8 mouse cellular contexts compared by ENCODE assay signal in genomic region chr8:83972150-83973120, GRCm38 (mm10). TPM values are rescaled to one million over a fixed set of nuclear protein-coding genes. Genes with fewer than 3 reads are reported as not detected.
DNase-seq lines count a peak whose midpoint lies in the region; ATAC-seq and TF ChIP-seq lines count a peak whose summit lies in the region.

TSS of gene Prkaca (plus strand) at chr8:83972993.

- no peak for TF ChIP-seq CTCF in C2C12 (IDR thresholded peaks at IDR 0.05; ENCODE audit: control insufficient read depth, insufficient read depth, insufficient read length)
- TF ChIP-seq CTCF in brain, embryonic 14.5 days (IDR thresholded peaks at IDR 0.05; ENCODE audit: borderline replicate concordance, extremely low read depth, insufficient read depth, insufficient read length), result no peak
- TF ChIP-seq CTCF in liver, adult 2 months (IDR thresholded peaks at IDR 0.05; ENCODE audit: low read depth, low read length), result no peak

- H3K79me2 ChIP-seq in C2C12 (ENCODE audit: control insufficient read depth, insufficient read depth) (peaks cover 43% of the 10 kb centered on the region), myocyte (ENCODE audit: control insufficient read depth, insufficient read depth) (peaks cover 39% of the 10 kb centered on the region)
- peaks cover 26% of the 10 kb centered on the region; the same call in 1 of the 2 replicates for H3K79me2 ChIP-seq in liver, adult 2 months (ENCODE audit: control insufficient read depth, insufficient read depth, low read length)

- H3K4me1 ChIP-seq in erythroblast, embryonic 14.5 days (ENCODE audit: control insufficient read depth), result peaks cover 51% of the 10 kb centered on the region
- peaks cover 26% of the 10 kb centered on the region for H3K4me1 ChIP-seq in heart, embryonic 11.5 days (ENCODE audit: control insufficient read depth, insufficient read depth, low read length)
- peaks cover 25% of the 10 kb centered on the region for H3K4me1 ChIP-seq in kidney, embryonic 16.5 days (ENCODE audit: insufficient read depth, low read length)
- peaks cover 23% of the 10 kb centered on the region for H3K4me1 ChIP-seq in liver, adult 2 months (ENCODE audit: control insufficient read depth, insufficient read depth, low read length)

- H3K4me2 ChIP-seq in heart, embryonic 11.5 days, result peak within 1 kb of the TSS; percentile 90
- H3K4me2 ChIP-seq in kidney, embryonic 16.5 days (replicated peaks; ENCODE audit: low read depth, low read length), result peak within 1 kb of the TSS; percentile 88
- peak within 1 kb of the TSS; percentile 90 for H3K4me2 ChIP-seq in myocyte (ENCODE audit: low read depth)

- DNase-seq in brain, embryonic 14.5 days (ENCODE audit: low read depth), result peak; percentile 100
- peak; percentile 94 for DNase-seq in liver, adult 2 months (ENCODE audit: extremely low read depth, low read depth, low spot score)
- peak; percentile 98 for DNase-seq in splenic B cell, adult 2 months (ENCODE audit: low read depth, low spot score)

- under 1% methylated on average over 86 of the region's 94 CpGs for WGBS in heart, embryonic 11.5 days (ENCODE audit: insufficient replicate concordance)
- WGBS in kidney, embryonic 16.5 days, result 0% methylated on average over 72 of the region's 94 CpGs
- under 1% methylated on average over 81 of the region's 94 CpGs for WGBS in liver, adult 2 months

- H3K79me3 ChIP-seq in C2C12 (ENCODE audit: low read depth), result peaks cover 7% of the 10 kb centered on the region

- TF ChIP-seq POLR2A in brain, embryonic 14.5 days (IDR thresholded peaks at IDR 0.05; ENCODE audit: borderline replicate concordance, extremely low read depth, insufficient read depth, insufficient read length, poor library complexity, severe bottlenecking), result peak; percentile 86
- TF ChIP-seq POLR2A in liver, adult 2 months (IDR thresholded peaks at IDR 0.05; ENCODE audit: extremely low read depth, insufficient read depth, low read length), result peak; percentile 40; the same call in 1 of the 2 replicates
- TF ChIP-seq POLR2A in myocyte (IDR thresholded peaks at IDR 0.05; ENCODE audit: insufficient read length, low read depth), result peak; percentile 86

- peak within 1 kb of the TSS; percentile 68 for H3K27ac ChIP-seq in heart, embryonic 11.5 days (ENCODE audit: low read depth, low read length)
- H3K27ac ChIP-seq in kidney, embryonic 16.5 days (ENCODE audit: low read length), result peak within 1 kb of the TSS; percentile 74
- H3K27ac ChIP-seq in liver, adult 2 months (replicated peaks; ENCODE audit: insufficient read depth, low read depth, low read length), result peak within 1 kb of the TSS; percentile 91

- H3K27me3 ChIP-seq in C2C12 (ENCODE audit: control insufficient read depth, insufficient read depth, insufficient read length) (no peaks in the 10 kb centered on the region), myocyte (ENCODE audit: control insufficient read depth, insufficient read depth, insufficient read length) (no peaks in the 10 kb centered on the region)
- H3K27me3 ChIP-seq in erythroblast, embryonic 14.5 days (ENCODE audit: control insufficient read depth), result no peaks in the 10 kb centered on the region
- H3K27me3 ChIP-seq in heart, embryonic 11.5 days (ENCODE audit: control insufficient read depth, insufficient read depth, low read length), result no peaks in the 10 kb centered on the region
- no peaks in the 10 kb centered on the region for H3K27me3 ChIP-seq in kidney, embryonic 16.5 days (ENCODE audit: insufficient read depth, low read length)
- no peaks in the 10 kb centered on the region for H3K27me3 ChIP-seq in liver, adult 2 months (ENCODE audit: control insufficient read depth, insufficient read depth, low read length)
- no peaks in the 10 kb centered on the region for H3K27me3 ChIP-seq in splenic B cell, adult 2 months (ENCODE audit: control insufficient read depth, insufficient read depth, low read length, poor library complexity, severe bottlenecking)

- H3K36me3 ChIP-seq in C2C12 (ENCODE audit: control insufficient read depth, insufficient read depth) (peaks cover 24% of the 10 kb centered on the region), myocyte (ENCODE audit: control insufficient read depth, insufficient read depth) (no peaks in the 10 kb centered on the region)
- H3K36me3 ChIP-seq in erythroblast, embryonic 14.5 days (ENCODE audit: control insufficient read depth), result peaks cover 53% of the 10 kb centered on the region
- peaks cover 16% of the 10 kb centered on the region for H3K36me3 ChIP-seq in heart, embryonic 11.5 days (ENCODE audit: control insufficient read depth, insufficient read depth, low read length)
- peaks cover 14% of the 10 kb centered on the region; the same call in 1 of the 2 replicates for H3K36me3 ChIP-seq in kidney, embryonic 16.5 days (ENCODE audit: insufficient read depth, low read length)
- no peaks in the 10 kb centered on the region for H3K36me3 ChIP-seq in liver, adult 2 months (ENCODE audit: control insufficient read depth, insufficient read depth, low read length)
- H3K36me3 ChIP-seq in splenic B cell, adult 2 months (ENCODE audit: control insufficient read depth, insufficient read depth, low read length, poor library complexity, severe bottlenecking), result no peaks in the 10 kb centered on the region

- no peaks in the 10 kb centered on the region for H3K9me3 ChIP-seq in erythroblast, embryonic 14.5 days (ENCODE audit: control insufficient read depth, low read length)
- H3K9me3 ChIP-seq in heart, embryonic 11.5 days (replicated peaks; ENCODE audit: control insufficient read depth, low read length), result no peaks in the 10 kb centered on the region
- H3K9me3 ChIP-seq in kidney, embryonic 16.5 days (ENCODE audit: low read length), result no peaks in the 10 kb centered on the region

- peak within 1 kb of the TSS; percentile 88 for H3K9ac ChIP-seq in heart, embryonic 11.5 days (ENCODE audit: low read depth, low read length)
- H3K9ac ChIP-seq in kidney, embryonic 16.5 days (replicated peaks; ENCODE audit: low read length), result peak within 1 kb of the TSS; percentile 90
- peak within 1 kb of the TSS; percentile 98 for H3K9ac ChIP-seq in liver, adult 2 months (ENCODE audit: low read depth, low read length)

- H3K4me3 ChIP-seq in C2C12 (ENCODE audit: insufficient read depth, poor library complexity, severe bottlenecking) (peak within 1 kb of the TSS; percentile 66), myocyte (peak within 1 kb of the TSS; percentile 82)
- peak within 1 kb of the TSS; percentile 98 for H3K4me3 ChIP-seq in erythroblast, embryonic 14.5 days (replicated peaks)
- peak within 1 kb of the TSS; percentile 98 for H3K4me3 ChIP-seq in heart, embryonic 11.5 days (ENCODE audit: low read depth, low read length)
- H3K4me3 ChIP-seq in kidney, embryonic 16.5 days (ENCODE audit: low read length), result peak within 1 kb of the TSS; percentile 93
- peak within 1 kb of the TSS; percentile 84 for H3K4me3 ChIP-seq in liver, adult 2 months (ENCODE audit: insufficient read depth, low read depth, low read length)

- H3ac ChIP-seq in C2C12 (ENCODE audit: control insufficient read depth, insufficient read length, low read depth) (peak within 1 kb of the TSS; percentile 83), myocyte (ENCODE audit: control insufficient read depth, insufficient read length) (peak within 1 kb of the TSS; percentile 98)

- ATAC-seq in heart, embryonic 11.5 days (replicated peaks; ENCODE audit: insufficient number of reproducible peaks, low FRiP score, low TSS enrichment), result peak; percentile 99
- ATAC-seq in kidney, embryonic 16.5 days (ENCODE audit: low FRiP score, low TSS enrichment), result peak; percentile 100

TF ChIP-seq in C2C12, 6 proteins besides CTCF, POLR2A, EP300 and RAD21:
- TF ChIP-seq USF1 (IDR thresholded peaks at IDR 0.05; ENCODE audit: low read depth), result peak; percentile 39
- no peak for TF ChIP-seq MYOG (IDR thresholded peaks at IDR 0.05; ENCODE audit: control insufficient read depth, extremely low read depth, insufficient read length)
- no peak for TF ChIP-seq CEBPB (IDR thresholded peaks at IDR 0.05; ENCODE audit: low read depth)

TF ChIP-seq in myocyte, 11 proteins besides CTCF, POLR2A, EP300 and RAD21:
- TF ChIP-seq TCF12 (IDR thresholded peaks at IDR 0.05; ENCODE audit: insufficient read depth, poor library complexity, severe bottlenecking) (no peak), MYOG (IDR thresholded peaks at IDR 0.05; ENCODE audit: control insufficient read depth in 1 of 3, insufficient read depth in 1 of 3, insufficient read length in 2 of 3, low read depth in 2 of 3) (peak in 1 of 3 experiments; percentile 38), USF1 (IDR thresholded peaks at IDR 0.05; ENCODE audit: low read depth) (peak; percentile 26), MYOD1 (IDR thresholded peaks at IDR 0.05; ENCODE audit: control insufficient read depth in 1 of 3, insufficient read length in 2 of 3, low read depth in 2 of 3) (peak in 1 of 3 experiments; percentile 37), POLR2AphosphoS2 (IDR thresholded peaks at IDR 0.05; ENCODE audit: insufficient read length, low read depth) (peak; percentile 69), E2F4 (IDR thresholded peaks at IDR 0.05; ENCODE audit: insufficient read depth) (no peak), TCF3 (IDR thresholded peaks at IDR 0.05; ENCODE audit: insufficient read length, low read depth) (peak; percentile 1), MAX (IDR thresholded peaks at IDR 0.05; ENCODE audit: low read depth) (no peak), CEBPB (IDR thresholded peaks at IDR 0.05; ENCODE audit: insufficient read depth, poor library complexity, severe bottlenecking) (no peak), REST (IDR thresholded peaks at IDR 0.05; ENCODE audit: insufficient read depth, insufficient read length) (no peak), SRF (IDR thresholded peaks at IDR 0.05; ENCODE audit: control insufficient read depth, insufficient read length, low read depth) (peak; percentile 38)

RNA-seq across cellular contexts. Expression of gene Prkaca, which starts in this region (rescaled TPM):
- polyA plus RNA-seq in C2C12 (2012; fragmentation: generic; extraction: Trizol) (75.1 TPM), myocyte (2012; fragmentation: generic; extraction: Trizol) (181 TPM)
- polyA plus RNA-seq in brain, embryonic 14.5 days (2012; rRNA removed), result 121 and 143 TPM in 2 replicates
- 2.3 and 2.7 TPM in 2 replicates for polyA plus RNA-seq in erythroblast, embryonic 14.5 days (2012)
- 136 and 139 TPM in 2 replicates for polyA plus RNA-seq in heart, embryonic 11.5 days (2014; fragmentation: Nextera tagmentation; extraction: Ambion mirVana)
- 105 and 143 TPM in 2 replicates for polyA plus RNA-seq in kidney, embryonic 16.5 days (2015; fragmentation: Nextera tagmentation; extraction: Ambion mirVana)
- total RNA-seq in liver, adult 2 months (2014; rRNA removed), result 23.0 and 24.9 TPM in 2 replicates
- 47.8 and 56.5 TPM in 2 replicates for polyA plus RNA-seq in liver, adult 2 months (2012; rRNA removed)

Comparison
In these comparisons a context has a peak if more than half of its experiments do, and no peak if none do; other contexts are left out.
1. Peak in every context shown above with its lines: DNase-seq, ATAC-seq, H3K4me3 ChIP-seq and H3K27ac ChIP-seq.
2. RNA of gene Prkaca (polyA plus RNA-seq): 181 TPM in myocyte (single experiment), 105 to 143 TPM in kidney, embryonic 16.5 days, 121 to 143 TPM in brain, embryonic 14.5 days, 136 to 139 TPM in heart, embryonic 11.5 days, 75.1 TPM in C2C12 (single experiment) and 47.8 to 56.5 TPM in liver, adult 2 months; 2.3 to 2.7 TPM in erythroblast, embryonic 14.5 days; every median in the first group is over 10 times any median in the second.